Mouse (Mus musculus): ENCODE measurements at regions not wholly inside any gene's neighbourhood (a gene's known extent, or its start where the extent isn't known, plus 50 kb on each side); places are given as distances from the start of the nearest gene placed in this dataset.

DNA sequence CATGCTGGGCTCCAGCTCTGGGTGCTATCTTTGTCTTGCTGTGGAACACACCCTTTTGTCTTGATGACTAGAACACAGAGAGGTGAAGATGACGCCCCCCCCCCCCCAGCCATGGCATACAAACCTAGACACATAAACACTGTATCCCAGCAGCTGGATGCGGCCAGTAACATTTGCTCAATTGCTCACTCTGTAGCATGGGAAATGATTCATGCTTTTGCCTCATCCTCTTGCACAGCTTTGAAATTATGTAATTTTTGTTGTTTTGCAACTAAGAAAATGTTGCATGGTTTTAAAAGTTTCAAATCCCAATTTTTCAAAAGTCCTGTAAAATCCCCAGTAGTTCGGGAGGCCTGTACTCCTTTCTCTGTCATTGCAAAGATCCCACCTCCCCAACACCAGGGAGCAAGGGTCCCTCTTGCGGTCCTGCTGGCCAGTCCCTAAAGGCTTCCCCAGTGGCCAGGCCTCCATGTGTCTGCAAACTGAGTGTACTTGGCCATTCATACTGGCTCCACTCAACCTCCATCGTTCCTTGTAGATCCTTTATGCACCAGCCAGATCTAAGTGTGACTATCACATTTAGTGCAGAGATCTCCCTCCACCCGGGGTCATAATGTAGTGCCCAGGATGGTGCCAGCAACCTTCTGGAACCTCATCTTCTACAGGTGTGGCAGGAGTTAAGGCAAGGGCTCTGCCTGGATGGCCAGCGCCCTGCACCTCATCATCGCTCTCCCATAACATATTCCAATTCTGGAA, 123.3 kb upstream of the Spdye4c start:
- no peak for DNase-seq (ENCODE audit: low spot score in 2 of 2)

DNA sequence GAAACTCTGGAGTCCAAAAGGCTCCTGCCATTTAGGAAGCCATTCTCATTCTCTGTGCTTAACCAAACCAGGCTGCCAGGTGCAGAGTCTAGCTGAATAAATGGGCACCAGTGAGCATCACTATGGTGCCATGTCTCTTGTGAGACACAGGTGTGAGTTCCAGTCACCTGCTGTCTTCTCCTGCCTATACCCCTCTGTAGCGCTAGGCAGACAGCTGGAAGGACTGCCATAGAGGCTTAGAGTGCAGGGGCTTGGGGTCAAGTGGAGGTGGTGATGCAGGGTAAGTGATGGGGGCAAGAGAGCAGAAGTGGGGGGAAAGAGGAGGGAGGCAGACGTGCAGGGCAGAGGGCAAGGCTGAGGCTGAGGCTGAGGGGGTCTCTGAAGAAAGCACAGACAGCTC, 122.7 kb upstream of the Spdye4c start:
- DNase-seq (ENCODE audit: low spot score in 2 of 2), result no peak

DNA sequence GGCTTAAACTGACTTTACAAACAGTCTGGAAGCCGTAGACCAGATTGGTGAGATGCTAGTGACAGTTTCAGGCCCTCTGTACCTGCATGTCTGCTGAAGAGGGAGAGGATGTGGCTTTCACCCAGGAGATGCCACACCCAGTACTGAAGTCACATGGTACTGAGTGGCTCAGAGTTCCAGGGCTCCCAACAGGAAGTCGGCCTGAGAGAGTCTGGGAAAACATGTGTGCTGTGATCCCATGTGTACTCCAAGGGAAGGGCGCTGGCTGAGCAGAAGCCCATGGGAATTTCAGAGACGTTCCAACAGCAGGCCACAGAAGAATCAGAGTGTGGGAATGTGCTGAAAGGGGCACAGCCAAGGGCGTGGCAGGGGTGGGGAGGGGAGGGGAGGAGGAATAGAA, 120.7 kb upstream of the Spdye4c start:
- no peak for DNase-seq (ENCODE audit: low spot score in 2 of 2)

DNA sequence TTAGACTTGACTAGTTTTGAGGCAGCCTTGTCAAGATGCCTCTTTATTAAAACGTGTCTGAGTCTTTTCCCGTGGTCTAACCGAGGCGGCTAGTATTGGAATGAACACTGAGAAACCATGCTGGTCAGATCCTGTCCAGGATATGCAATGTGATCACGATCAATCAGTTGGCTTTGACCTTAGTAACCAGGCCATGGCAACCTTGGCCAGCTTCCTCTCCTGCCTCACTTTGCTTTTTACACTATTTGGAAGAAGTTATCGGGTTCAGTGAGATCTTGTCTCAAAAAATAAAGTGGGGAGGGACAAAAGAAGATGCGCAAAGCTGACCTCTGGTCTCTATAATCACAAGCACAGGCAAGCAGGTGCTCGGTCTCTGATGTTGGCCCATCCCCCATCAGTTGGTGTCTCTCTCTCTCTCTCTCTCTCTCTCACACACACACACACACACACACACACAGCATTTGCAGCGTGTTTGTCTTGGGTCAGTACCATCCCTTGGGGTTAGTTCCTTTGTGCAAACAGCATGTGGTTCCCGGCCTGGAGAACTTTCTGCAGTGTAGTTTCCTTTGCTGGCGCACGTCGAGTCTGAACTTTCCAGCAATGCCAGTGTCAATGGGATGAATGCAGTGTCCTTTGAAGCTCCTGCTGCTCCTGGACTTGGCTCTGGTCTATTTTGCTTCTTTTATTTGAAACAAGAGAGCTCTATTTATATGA, 117.6 kb upstream of the Spdye4c start:
- no peak for DNase-seq (ENCODE audit: low spot score in 2 of 2)

DNA sequence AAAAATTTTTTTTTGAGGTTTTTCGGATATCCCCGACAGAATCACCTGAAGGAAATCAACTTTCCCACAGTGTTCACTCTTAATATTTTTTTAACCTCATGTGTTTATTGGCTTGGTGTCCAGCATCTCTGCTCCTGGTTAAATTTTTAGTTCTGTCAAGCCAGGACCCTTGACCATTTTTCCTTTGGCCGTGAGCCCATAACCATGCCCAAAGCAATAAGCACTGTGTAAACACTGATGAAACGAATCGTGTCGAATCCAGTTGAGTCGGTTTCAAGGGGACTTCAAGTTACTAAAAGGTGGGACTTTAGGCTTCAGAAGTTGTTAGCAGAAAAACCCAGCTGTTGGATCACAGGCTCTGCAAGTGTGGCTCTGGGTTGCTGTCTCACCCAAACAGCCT, 117.0 kb upstream of the Spdye4c start:
- no peak for DNase-seq (ENCODE audit: low spot score in 2 of 2)

DNA sequence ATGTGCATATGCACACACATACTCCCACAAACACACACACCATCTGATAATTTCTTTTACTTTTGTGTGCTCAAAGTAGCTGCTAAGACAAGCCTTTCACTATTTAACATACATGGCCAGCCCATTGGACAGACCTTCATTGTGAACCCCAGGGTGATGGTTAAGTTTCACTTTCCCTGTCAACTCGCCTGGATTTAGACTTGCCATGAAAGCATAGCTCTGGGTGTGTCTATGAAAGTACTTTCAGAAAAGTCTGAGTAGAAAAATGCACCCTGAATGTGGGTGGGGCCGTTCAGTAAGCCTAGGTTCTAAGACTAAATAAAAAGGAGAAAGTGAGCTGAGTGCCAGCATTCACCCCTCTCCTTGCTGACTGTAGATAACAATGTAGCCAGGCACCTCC, 113.8 kb upstream of the Spdye4c start:
- DNase-seq (ENCODE audit: low spot score in 2 of 2), result no peak

DNA sequence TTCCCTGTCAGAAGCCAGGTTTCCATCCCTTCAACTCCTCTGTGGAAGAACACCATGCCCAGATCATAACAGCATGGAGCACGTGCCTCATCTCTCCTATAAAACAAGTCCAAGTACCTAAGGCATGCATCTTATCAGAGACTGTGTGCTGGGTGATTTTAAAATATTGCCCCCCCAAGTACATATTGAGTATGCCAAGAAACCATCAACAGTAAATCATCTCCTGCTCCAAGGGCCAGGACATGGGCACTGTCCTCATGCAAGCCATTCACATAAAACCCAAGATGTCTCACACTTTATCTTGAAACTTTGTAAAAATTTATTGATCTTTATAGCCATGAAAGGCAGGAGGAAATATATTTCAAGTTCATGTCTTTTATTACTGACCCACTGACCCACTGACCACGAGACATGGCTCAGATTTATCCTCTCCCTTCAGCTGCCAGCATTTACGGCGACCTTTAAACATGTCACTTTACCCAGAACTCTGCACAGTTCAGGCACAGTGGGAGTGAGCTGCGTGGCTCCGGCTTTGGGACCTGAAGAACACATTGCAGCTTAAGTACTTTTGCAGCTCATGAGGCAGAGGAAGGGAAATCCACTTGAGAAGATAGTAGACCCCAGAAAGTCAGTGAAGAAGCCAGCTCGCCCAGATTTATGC, 99.7 kb upstream of the Spdye4c start:
- DNase-seq (ENCODE audit: low spot score in 2 of 2), result no peak

DNA sequence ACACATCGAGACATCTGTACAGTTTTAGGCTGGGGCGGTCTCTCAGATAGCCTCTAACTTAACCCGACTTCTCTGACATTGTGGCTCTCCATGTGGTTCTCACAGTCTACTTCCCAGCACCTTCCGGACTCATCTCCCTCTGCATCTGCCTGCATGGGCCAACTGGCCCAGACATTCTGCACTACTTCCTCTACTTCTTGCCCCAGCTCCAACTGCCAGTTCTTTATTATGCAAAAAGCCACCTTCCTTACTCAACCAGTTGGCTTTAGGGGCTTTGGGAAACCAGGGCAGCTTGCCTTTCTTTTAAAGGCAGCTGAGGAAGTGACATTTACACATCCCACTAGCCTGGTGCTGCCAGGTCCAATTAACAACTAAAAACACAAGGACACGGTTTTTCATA, 97.1 kb upstream of the Spdye4c start:
- no peak for DNase-seq (ENCODE audit: low spot score in 2 of 2)

DNA sequence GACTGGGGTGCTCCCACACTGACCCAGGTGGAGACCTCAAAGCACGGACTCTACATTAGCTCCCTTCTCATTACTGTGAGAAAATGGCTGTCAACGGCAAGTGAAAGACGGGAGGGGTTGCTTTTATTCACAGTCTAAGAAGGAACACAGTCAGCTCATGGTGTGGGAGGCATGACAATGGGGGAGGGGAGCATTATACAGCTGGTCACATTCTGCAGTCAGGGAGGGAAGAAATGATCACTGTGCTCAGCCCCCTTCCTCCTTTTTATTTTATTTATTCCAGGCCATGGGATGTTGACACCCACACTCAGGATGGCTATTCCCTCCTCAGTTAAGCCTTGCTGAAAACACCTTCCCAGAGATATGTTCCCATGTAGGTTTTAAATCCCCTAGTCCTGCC, 93.1 kb upstream of the Spdye4c start:
- DNase-seq (ENCODE audit: low spot score in 2 of 2), result no peak

DNA sequence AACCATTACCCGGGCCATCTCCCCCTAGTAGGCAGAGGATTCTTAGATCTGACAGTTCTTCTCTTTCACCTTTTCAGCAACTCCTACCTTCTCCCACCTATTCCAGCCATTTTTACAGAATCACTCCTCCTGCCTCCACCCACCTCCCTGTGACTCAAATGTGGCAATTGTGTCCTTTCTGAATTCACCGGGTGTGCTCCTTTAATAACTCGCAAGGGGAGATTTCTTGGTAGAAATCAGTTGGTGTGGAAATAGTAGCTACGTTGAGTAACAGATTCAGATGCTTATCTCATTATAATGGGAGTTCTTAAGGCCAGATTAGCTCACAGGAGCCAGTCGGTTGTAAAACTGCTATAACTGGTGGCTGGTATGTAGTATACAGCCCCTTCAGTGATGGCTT, 92.4 kb upstream of the Spdye4c start:
- DNase-seq (ENCODE audit: low spot score in 2 of 2), result no peak

DNA sequence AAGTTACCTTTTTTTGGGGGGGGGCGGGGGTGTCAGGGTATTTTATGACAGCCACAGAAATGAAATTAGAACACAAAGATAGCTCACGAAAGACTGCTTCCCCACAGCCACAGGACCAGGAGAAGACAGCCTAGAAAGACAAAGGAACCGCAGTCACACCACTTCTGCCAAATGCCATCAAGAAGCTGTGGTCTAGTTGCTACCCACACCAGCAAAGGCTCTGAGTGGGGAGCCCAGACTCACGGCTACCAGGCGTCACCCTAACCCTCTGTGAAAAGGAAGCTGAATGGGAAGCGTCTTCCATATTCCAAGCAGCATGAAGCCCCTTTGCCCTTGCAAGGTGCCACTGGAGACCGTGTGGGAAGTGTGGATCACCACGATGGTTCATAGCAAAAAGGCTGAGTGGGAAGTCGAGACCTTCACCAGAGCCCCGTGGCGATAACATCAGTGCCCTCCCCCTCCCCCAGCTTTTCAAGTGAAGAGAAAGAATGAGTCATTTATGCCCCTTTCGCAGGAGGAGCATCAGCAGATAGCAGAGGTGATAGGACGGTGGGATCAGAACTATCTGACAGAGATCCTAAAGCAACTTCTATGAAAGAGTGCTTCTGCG, 91.3 kb upstream of the Spdye4c start:
- no peak for DNase-seq (ENCODE audit: low spot score in 2 of 2)

DNA sequence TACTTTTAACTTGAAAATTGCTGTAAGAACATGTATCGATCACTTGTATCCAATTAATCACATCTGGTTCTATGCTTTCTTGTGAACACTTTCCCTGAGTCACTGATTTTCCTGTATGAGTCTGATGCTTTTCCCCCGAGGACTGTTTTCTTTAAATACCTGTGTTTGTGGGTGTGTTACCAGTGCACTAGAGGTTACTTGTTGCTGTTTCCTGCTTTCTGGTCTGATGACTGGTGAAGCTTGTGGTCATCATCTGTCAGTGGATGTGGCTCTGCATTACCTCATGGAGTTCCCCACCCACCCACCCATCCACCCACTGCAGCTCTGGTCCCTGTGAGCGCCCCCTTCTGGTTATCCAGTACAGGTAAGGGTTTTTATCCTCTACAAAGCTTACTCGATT, 88.3 kb upstream of the Spdye4c start:
- no peak for DNase-seq (ENCODE audit: low spot score in 2 of 2)

DNA sequence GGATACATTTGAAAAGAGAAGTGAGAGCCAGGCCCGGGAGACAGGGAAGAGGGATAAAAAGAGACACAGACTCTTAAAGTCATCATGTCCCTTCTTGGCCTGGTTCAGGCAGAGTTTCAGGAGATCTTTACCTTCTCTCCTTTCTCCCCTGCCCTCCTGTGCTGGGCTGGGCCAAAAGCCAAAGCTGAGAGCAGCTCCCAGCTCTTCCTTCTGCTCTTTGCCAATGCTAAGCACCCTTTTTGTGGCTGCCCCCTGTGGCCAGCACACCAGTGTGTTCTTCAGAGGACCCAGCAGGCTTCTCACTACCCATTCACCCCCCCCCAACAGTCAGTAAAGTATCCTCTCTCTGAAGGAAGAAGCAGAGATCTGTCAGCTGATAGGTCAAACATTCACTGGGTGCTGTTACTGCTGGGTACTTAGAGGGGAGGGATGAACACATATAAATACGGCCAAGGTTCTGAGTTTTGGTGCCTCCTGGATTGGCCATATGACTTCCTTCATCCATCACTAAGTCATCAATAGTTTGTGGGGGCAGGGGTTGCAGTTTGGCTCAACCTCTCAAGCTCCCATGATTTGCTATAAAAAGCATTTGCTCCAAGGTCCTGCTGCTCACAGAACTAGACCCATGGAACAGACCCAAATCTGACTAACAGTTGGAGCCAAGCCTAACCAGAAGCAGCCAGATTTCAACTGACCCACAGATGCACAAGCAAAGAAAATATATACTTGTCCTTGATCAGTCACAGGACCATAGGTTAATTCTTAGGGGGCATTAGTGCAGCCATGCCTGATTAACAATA, 87.7 kb upstream of the Spdye4c start:
- DNase-seq (ENCODE audit: low spot score in 2 of 2), result no peak

DNA sequence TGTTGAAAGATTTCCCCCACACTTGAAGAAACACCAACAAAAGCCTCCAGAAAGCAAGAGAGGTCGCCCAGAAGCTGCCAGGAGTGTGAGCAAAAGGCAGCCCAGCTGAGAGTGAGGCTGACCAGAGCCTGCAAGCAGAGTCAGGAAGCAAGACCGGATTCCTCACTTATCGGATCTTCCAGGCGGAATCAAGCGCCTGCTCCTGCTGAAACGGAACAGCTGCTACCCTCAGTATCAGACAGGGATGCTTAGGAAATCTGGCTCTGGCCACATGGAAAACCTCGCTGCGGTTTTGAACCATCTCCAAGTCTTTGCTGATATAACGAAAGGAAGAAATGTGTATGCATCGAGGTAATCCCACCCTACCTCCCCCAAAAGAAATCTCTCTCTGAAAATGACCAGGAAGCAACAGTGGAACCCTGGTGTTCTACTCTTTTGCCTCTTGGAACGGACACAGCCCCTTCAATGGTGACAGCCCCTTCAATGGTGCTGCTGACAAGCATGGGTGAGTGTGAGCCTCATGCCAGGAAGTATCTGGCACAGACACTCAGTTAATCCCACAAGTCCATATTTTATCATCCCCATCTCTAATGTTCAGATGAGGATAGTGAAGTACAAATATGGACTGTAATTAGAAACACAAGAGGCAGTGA, 83.3 kb upstream of the Spdye4c start:
- DNase-seq (ENCODE audit: low spot score in 2 of 2), result no peak

DNA sequence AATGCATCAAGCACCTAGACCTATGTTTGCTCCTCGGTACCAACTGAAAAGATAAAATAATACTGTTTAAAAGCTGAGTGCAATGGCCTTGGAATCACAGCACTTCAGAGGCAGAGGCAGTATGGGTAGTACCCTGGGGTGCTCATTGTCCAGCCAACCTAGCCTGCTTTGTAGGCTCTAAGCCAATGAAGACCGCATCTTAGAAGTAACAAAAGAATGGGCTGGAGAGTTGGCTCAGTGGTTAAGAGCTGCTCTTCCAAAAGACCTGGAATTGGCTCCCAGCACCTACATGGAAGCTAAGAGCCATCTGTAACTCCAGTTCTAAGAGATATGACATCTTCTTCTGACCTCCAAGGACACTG, 82.8 kb upstream of the Spdye4c start:
- DNase-seq (ENCODE audit: low spot score in 2 of 2), result no peak

DNA sequence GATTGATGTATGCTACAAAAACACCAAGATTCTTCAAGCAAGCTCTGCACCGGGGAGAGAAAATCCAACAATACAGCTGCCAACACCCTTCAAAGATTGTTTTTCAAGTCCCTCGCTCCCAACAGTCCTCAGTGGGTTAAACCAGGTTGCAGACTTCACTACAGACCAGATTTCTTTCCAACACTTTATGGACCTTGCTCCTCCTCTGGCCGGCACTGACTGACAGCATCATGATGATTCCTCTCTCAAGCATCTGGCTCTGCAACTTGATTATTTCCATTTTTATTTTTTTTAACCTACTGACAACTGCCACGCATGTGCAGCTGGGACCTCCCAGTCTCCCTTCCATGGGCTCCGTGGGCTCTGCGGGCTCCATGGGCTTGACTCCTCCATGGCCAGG, 79.7 kb upstream of the Spdye4c start:
- no peak for DNase-seq (ENCODE audit: low spot score in 2 of 2)

DNA sequence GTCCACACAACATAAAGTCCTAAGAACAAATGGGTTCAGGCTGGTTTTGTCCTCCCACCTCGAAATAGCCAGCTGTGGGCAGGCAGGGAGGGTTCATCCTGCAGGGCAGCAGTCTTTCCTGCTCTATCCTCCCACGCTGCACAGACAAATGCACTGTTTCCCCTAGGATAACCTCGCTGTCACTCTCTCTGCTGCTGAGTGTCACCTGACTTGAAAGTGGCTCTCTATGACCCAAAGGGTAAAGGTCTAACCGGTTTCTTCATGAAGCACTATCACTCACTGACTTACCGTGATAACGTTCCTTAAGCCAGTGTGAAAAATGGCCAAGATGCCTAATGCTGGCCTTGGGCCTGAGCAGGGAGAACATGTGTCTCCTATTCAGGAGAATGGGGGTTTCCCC, 78.2 kb upstream of the Spdye4c start:
- DNase-seq (ENCODE audit: low spot score in 2 of 2), result no peak

DNA sequence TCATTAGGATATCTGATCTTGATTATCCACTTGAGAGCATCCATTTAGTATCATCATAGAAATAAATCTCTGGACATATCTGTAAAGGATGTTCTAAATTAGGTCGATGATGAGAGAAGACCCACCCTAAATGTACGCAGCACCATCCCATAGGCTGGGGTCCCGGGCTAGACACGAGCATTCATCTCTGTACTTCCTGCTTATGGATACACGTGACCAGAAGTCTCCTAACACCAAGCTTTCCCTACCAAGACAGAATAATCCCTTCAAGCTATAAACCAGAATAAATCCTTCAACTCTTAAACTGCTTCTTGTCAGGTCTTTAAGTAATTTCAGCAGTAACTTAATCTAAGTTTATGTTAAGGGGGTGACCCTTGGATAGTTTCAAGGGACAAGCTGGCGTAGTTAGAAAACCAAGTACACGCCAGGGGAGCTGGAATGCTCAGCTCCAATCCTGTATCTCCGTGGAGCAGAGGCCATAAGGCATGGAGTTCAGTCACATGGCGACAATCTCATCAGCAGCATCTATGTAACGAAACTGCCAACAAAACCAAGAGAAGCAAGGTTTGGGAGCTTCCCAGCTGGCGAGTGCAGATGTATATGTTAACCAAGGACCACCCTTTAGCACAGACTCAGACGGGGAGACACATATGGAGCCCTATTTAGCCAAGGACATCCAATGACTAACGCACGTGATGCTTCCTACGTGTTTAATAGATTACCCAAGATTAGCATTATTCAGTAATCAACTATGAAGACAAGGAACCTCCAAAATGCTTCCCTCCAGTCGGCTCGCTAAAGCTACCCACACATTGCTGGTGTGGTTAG, 76.3 kb upstream of the Spdye4c start:
- no peak for DNase-seq (ENCODE audit: low spot score in 2 of 2)

DNA sequence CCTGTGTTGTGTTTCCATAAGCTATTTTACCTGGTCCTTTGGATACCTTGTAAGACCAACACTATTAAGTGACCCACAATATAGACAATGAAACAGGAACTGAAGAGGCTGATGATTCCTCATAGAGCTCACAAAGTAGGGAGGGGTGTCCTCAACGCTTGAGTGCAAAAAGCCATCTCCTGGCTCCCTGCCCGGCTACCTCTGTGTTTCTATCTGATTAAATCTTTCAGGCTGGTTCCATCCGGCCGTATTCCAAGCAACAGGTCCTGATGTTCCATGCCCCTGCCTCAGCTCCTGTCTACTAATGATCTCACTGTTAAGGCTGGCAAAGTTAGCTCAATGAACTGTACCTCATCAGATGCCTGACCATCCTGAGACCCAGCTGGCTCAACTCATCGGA, 75.3 kb upstream of the Spdye4c start:
- DNase-seq (ENCODE audit: low spot score in 2 of 2), result no peak

DNA sequence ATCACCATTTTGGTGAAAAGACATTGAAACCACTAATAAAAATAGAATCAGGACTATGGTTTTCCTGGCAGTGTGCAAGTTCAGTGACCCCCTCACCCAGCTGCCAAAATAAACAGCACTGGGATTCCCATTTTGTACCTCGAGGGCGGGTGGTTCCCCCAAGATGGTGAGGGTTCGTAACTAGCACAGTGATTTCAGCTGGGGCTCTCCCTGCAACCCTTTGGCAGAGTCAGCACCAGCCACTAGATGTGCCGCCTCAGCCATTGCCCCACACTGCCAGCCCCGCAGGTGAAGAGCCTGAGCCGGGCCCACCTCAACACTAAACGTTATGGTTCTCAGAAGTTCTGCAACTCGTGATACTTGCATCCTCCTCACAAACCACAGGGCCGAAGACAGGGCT, 74.3 kb upstream of the Spdye4c start:
- DNase-seq (ENCODE audit: low spot score in 2 of 2), result no peak
